Mouse (Mus musculus): Measurements from ENCODE around the gene Mfsd7a. TPM values are rescaled to one million over a fixed set of nuclear protein-coding genes. Genes with fewer than 3 reads are reported as not detected.

Gene Mfsd7a
- polyA plus RNA-seq, 1 experiment from 2014 or later = 0.54 TPM

DNA sequence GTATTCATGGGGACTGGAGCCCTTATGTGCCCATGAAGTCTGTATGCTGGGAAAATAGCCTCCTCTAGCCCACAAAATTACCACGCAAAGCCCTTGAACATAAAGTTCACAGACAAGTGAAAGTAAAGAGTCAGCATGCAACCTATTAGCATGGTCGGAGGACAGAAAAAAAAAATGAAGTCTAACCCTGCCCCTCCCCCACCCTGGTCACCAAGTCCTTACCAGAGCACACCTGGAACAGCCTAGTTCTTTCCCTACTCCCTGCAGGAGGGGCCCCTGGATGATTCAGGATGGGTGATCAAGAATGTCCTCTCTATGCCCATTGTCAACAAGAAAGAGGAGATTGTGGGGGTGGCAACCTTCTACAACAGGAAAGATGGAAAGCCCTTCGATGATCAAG, 25.9 kb downstream of the Mfsd7a start:
- ATAC-seq (no peak), DNase-seq (ENCODE audit: low spot score) (no peak)
- Histone ChIP-seq H3K27ac (ENCODE audit: low read length) (no peak overlapping the region), H3K4me2 (replicated peaks; ENCODE audit: low read depth, low read length) (no peak overlapping the region), H3K4me1 (ENCODE audit: insufficient read depth, low read depth, low read length) (no peaks in the 10 kb centered on the region), H3K36me3 (ENCODE audit: insufficient read depth, low read length) (no peaks in the 10 kb centered on the region), H3K4me3 (ENCODE audit: low read depth, low read length) (no peak overlapping the region), H3K9ac (replicated peaks; ENCODE audit: low read depth) (no peak overlapping the region), H3K27me3 (replicated peaks; ENCODE audit: insufficient read depth, low read length) (no peaks in the 10 kb centered on the region), H3K9me3 (ENCODE audit: low read length) (no peaks in the 10 kb centered on the region)
- no peak for TF ChIP-seq CTCF (IDR thresholded peaks at IDR 0.05)
- no peak for TF ChIP-seq EP300 (IDR thresholded peaks at IDR 0.05)
- 78% methylated on average over 3 of the region's 3 CpGs for WGBS

DNA sequence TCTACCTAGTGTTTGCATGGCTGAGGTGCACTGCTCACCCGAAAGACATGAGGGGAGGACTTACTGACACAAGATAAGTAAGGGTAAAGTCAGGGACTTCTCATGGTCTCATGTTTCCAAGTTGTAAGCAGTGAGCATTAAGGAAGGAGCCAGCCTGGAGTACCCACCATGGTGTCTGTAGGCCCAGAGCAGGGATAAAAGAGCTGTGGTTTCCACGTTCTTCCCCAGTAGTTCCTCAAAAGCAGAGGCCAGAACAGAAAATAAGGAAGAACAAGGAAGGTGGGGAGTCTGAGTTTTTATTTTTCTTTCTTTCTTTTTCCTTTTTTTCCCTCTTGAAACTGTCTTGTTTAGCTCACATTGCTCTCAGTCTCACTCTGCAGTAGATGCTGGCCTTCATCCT, 34.0 kb downstream of the Mfsd7a start:
- Histone ChIP-seq H3K36me3 (ENCODE audit: insufficient read depth, low read length) (no peaks in the 10 kb centered on the region), H3K4me2 (replicated peaks; ENCODE audit: low read depth, low read length) (no peak overlapping the region), H3K27me3 (replicated peaks; ENCODE audit: insufficient read depth, low read length) (no peaks in the 10 kb centered on the region), H3K4me1 (ENCODE audit: insufficient read depth, low read depth, low read length) (no peaks in the 10 kb centered on the region), H3K9me3 (ENCODE audit: low read length) (no peaks in the 10 kb centered on the region), H3K9ac (replicated peaks; ENCODE audit: low read depth) (no peak overlapping the region), H3K4me3 (ENCODE audit: low read depth, low read length) (no peak overlapping the region), H3K27ac (ENCODE audit: low read length) (no peak overlapping the region)
- TF ChIP-seq EP300 (IDR thresholded peaks at IDR 0.05) (no peak), CTCF (IDR thresholded peaks at IDR 0.05) (no peak)
- DNase-seq (ENCODE audit: low spot score) = no peak
- no peak for ATAC-seq
- 45% methylated on average over 2 of the region's 2 CpGs for WGBS

DNA sequence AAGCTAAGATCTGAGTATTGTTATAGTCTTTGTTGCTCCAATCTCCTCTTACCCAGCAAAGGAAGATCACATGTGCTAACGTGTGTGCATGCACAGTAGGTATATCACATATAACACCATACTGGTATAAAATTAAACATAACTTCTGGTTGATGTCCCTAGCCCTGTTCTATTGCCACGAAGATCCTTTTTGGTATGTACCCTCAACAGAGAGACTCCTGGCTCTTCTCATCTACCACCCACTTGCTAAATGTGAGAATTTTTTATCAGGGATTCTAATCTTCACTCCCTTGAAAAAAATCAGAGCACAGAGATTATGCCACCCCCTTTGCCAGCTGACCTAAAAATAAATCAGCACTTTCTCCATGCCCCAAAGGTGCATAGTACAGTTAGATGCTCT, 41.7 kb downstream of the Mfsd7a start:
- no peak overlapping the region for H3K4me3 ChIP-seq (ENCODE audit: low read depth, low read length)
- no peak overlapping the region for H3K27ac ChIP-seq (ENCODE audit: low read length)
- no peaks in the 10 kb centered on the region for H3K27me3 ChIP-seq (replicated peaks; ENCODE audit: insufficient read depth, low read length)
- H3K36me3 ChIP-seq (ENCODE audit: insufficient read depth, low read length) = no peaks in the 10 kb centered on the region
- TF ChIP-seq EP300 (IDR thresholded peaks at IDR 0.05) (no peak), CTCF (IDR thresholded peaks at IDR 0.05) (no peak)
- H3K4me1 ChIP-seq (ENCODE audit: insufficient read depth, low read depth, low read length) = no peaks in the 10 kb centered on the region
- DNase-seq (ENCODE audit: low spot score) = no peak
- H3K9ac ChIP-seq (replicated peaks; ENCODE audit: low read depth) = no peak overlapping the region
- no peak for ATAC-seq
- no peak overlapping the region for H3K4me2 ChIP-seq (replicated peaks; ENCODE audit: low read depth, low read length)
- 68% methylated on average over 2 of the region's 2 CpGs for WGBS
- no peaks in the 10 kb centered on the region for H3K9me3 ChIP-seq (ENCODE audit: low read length)

DNA sequence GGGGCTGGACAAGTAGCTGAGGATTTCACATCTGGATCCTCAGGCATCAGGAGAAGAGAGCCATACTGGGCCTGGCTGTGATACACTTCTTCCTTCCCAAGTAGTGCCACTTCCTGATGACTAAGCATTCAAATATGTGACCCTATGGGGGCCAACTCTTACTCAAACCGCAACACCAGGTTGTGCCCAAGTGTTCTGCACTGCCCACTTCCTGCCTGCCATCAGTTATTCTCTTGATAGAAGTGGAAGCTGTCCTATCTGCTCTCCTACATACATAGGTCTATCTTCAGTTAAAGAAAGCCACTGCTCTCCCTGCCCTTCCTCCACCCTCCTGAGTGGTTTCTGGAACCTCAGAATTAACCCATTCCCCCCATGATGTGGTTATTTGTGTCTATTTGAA, 43.2 kb downstream of the Mfsd7a start:
- TF ChIP-seq EP300 (IDR thresholded peaks at IDR 0.05) (no peak), CTCF (IDR thresholded peaks at IDR 0.05) (no peak)
- no peak overlapping the region for H3K4me3 ChIP-seq (ENCODE audit: low read depth, low read length)
- H3K4me1 ChIP-seq (ENCODE audit: insufficient read depth, low read depth, low read length) = no peaks in the 10 kb centered on the region
- no peak overlapping the region for H3K4me2 ChIP-seq (replicated peaks; ENCODE audit: low read depth, low read length)
- no peaks in the 10 kb centered on the region for H3K9me3 ChIP-seq (ENCODE audit: low read length)
- no peak overlapping the region for H3K9ac ChIP-seq (replicated peaks; ENCODE audit: low read depth)
- WGBS = 38% methylated on average over 1 of the region's 1 CpGs
- H3K36me3 ChIP-seq (ENCODE audit: insufficient read depth, low read length) = no peaks in the 10 kb centered on the region
- DNase-seq (ENCODE audit: low spot score) (no peak), ATAC-seq (no peak)
- no peak overlapping the region for H3K27ac ChIP-seq (ENCODE audit: low read length)
- no peaks in the 10 kb centered on the region for H3K27me3 ChIP-seq (replicated peaks; ENCODE audit: insufficient read depth, low read length)

DNA sequence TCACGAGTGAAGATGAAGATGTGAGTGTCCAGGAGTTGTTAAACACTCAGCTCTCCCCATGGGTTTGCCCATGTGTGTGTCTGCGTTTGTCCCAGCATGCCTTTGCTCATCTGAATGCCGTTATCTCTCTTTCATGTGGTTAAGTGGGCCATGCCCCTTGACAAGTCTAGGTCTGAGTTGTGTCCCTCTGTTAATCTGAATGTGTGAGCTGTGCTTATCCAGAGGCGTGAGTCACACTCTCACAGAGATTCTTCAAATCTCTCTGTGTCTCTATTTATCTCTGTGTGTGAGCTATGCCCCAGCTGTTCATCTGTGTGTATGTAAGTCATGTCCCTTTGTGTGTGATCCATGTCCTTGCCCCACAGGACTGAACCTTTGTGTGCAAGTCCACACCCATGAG, 45.2 kb downstream of the Mfsd7a start:
- Histone ChIP-seq H3K36me3 (ENCODE audit: insufficient read depth, low read length) (no peaks in the 10 kb centered on the region), H3K9me3 (ENCODE audit: low read length) (no peaks in the 10 kb centered on the region), H3K27ac (ENCODE audit: low read length) (no peak overlapping the region), H3K4me2 (replicated peaks; ENCODE audit: low read depth, low read length) (no peak overlapping the region), H3K9ac (replicated peaks; ENCODE audit: low read depth) (no peak overlapping the region), H3K4me1 (ENCODE audit: insufficient read depth, low read depth, low read length) (no peaks in the 10 kb centered on the region), H3K4me3 (ENCODE audit: low read depth, low read length) (no peak overlapping the region), H3K27me3 (replicated peaks; ENCODE audit: insufficient read depth, low read length) (no peaks in the 10 kb centered on the region)
- 57% methylated on average over 4 of the region's 4 CpGs for WGBS
- no peak for DNase-seq (ENCODE audit: low spot score)
- TF ChIP-seq CTCF (IDR thresholded peaks at IDR 0.05) (no peak), EP300 (IDR thresholded peaks at IDR 0.05) (no peak)
- ATAC-seq = no peak

Other genes with a start within 250 kb of the Mfsd7a start
- gene Dr1, start 180.0 kb downstream of the Mfsd7a start, polyA plus RNA-seq (2015; fragmentation: Nextera tagmentation; extraction: Ambion mirVana) = 27.7 and 32.5 TPM in 2 replicates
- gene Pigg, start 136.3 kb downstream of the Mfsd7a start, polyA plus RNA-seq (2015; fragmentation: Nextera tagmentation; extraction: Ambion mirVana) = 4.6 and 6.4 TPM in 2 replicates
- 0.06 and 0.07 TPM in 2 replicates for gene Gm42517, start 81.0 kb downstream of the Mfsd7a start, polyA plus RNA-seq (2015; fragmentation: Nextera tagmentation; extraction: Ambion mirVana)
- gene Pde6b, start 60.5 kb downstream of the Mfsd7a start, polyA plus RNA-seq (2015; fragmentation: Nextera tagmentation; extraction: Ambion mirVana) = 0.06 TPM in 1 of 2 replicates, not detected in the other
- 268 and 291 TPM in 2 replicates for gene Atp5k, start 14.4 kb downstream of the Mfsd7a start, polyA plus RNA-seq (2015; fragmentation: Nextera tagmentation; extraction: Ambion mirVana)
- 10.3 and 10.7 TPM in 2 replicates for gene Pcgf3, start 12.3 kb upstream of the Mfsd7a start, polyA plus RNA-seq (2015; fragmentation: Nextera tagmentation; extraction: Ambion mirVana)
- gene Cplx1, start 101.1 kb upstream of the Mfsd7a start, polyA plus RNA-seq (2015; fragmentation: Nextera tagmentation; extraction: Ambion mirVana) = 0.16 and 0.24 TPM in 2 replicates
- 36.8 and 39.9 TPM in 2 replicates for gene Gak, start 180.9 kb upstream of the Mfsd7a start, polyA plus RNA-seq (2015; fragmentation: Nextera tagmentation; extraction: Ambion mirVana)
- gene Tmem175, start 180.9 kb upstream of the Mfsd7a start, polyA plus RNA-seq (2015; fragmentation: Nextera tagmentation; extraction: Ambion mirVana) = 24.8 and 26.3 TPM in 2 replicates
- 7.1 and 8.2 TPM in 2 replicates for gene Idua, start 211.4 kb upstream of the Mfsd7a start, polyA plus RNA-seq (2015; fragmentation: Nextera tagmentation; extraction: Ambion mirVana)
- 5.9 and 6.3 TPM in 2 replicates for gene Dgkq, start 220.8 kb upstream of the Mfsd7a start, polyA plus RNA-seq (2015; fragmentation: Nextera tagmentation; extraction: Ambion mirVana)
- gene Slc26a1, start 226.7 kb upstream of the Mfsd7a start, polyA plus RNA-seq (2015; fragmentation: Nextera tagmentation; extraction: Ambion mirVana) = 0.10 and 0.19 TPM in 2 replicates
- 15.8 and 17.4 TPM in 2 replicates for gene Fgfrl1, start 243.5 kb upstream of the Mfsd7a start, polyA plus RNA-seq (2015; fragmentation: Nextera tagmentation; extraction: Ambion mirVana)

Measured in lung, postnatal 0 days (tissue).